Mouse (Mus musculus): ENCODE data around the gene Plekhg6.

Plekhg6 gene

GRCm38 (mm10) chr6:125410551-125410950 is 30.0 kb upstream of the Plekhg6 start:
- no peaks in the 10 kb centered on the region for H3K36me3 ChIP-seq (ENCODE audit: control insufficient read depth, insufficient read depth, low read length, poor library complexity, severe bottlenecking)
- no peak for DNase-seq (ENCODE audit: low read depth, low spot score)
- H3K27me3 ChIP-seq (ENCODE audit: control insufficient read depth, insufficient read depth, low read length, poor library complexity, severe bottlenecking) = no peaks in the 10 kb centered on the region

GRCm38 (mm10) chr6:125407657-125408056 is 27.1 kb upstream of the Plekhg6 start:
- no peaks in the 10 kb centered on the region for H3K27me3 ChIP-seq (ENCODE audit: control insufficient read depth, insufficient read depth, low read length, poor library complexity, severe bottlenecking)
- DNase-seq (ENCODE audit: low read depth, low spot score) = no peak
- no peaks in the 10 kb centered on the region for H3K36me3 ChIP-seq (ENCODE audit: control insufficient read depth, insufficient read depth, low read length, poor library complexity, severe bottlenecking)

- no peak for DNase-seq (ENCODE audit: low read depth, low spot score)
- no peaks in the 10 kb centered on the region for H3K36me3 ChIP-seq (ENCODE audit: control insufficient read depth, insufficient read depth, low read length, poor library complexity, severe bottlenecking)
- no peaks in the 10 kb centered on the region for H3K27me3 ChIP-seq (ENCODE audit: control insufficient read depth, insufficient read depth, low read length, poor library complexity, severe bottlenecking)
These were observed 26.6 kb upstream of the Plekhg6 start for GRCm38 (mm10) chr6:125407224-125407623.

GRCm38 (mm10) chr6:125405461-125406382 is 25.1 kb upstream of the Plekhg6 start:
- H3K27me3 ChIP-seq (ENCODE audit: control insufficient read depth, insufficient read depth, low read length, poor library complexity, severe bottlenecking) = no peaks in the 10 kb centered on the region
- DNase-seq (ENCODE audit: low read depth, low spot score) = no peak
- no peaks in the 10 kb centered on the region for H3K36me3 ChIP-seq (ENCODE audit: control insufficient read depth, insufficient read depth, low read length, poor library complexity, severe bottlenecking)

DNA sequence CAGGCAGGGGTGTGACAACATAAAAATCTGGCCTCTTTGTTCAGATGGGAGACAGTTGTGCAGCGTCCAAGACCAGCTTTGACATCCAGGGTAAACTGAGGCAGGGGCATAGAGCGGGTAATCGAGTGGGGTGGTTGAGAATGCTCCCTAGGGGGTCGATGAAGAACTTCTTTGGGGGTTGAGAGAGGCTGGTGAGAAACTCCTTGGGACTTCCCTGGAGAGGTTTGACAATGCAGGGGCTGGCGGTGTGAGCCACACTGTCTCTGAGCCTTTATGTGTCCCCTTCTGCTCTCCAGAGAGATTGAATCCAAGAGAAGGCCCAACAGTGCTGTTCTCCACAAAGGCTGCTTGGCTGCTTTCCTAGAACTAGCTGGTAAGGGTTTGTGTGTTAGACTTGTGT is 9.3 kb upstream of the Plekhg6 start:
- Histone ChIP-seq H3K36me3 (ENCODE audit: control insufficient read depth, insufficient read depth, low read length, poor library complexity, severe bottlenecking) (no peaks in the 10 kb centered on the region), H3K27me3 (ENCODE audit: control insufficient read depth, insufficient read depth, low read length, poor library complexity, severe bottlenecking) (no peaks in the 10 kb centered on the region; the same call in 1 of the 2 replicates)
- no peak for DNase-seq (ENCODE audit: low read depth, low spot score)

- no peak for DNase-seq (ENCODE audit: low read depth, low spot score)
- no peaks in the 10 kb centered on the region; the same call in 1 of the 2 replicates for H3K27me3 ChIP-seq (ENCODE audit: control insufficient read depth, insufficient read depth, low read length, poor library complexity, severe bottlenecking)
These were observed 5.5 kb upstream of the Plekhg6 start for GRCm38 (mm10) chr6:125386080-125386479.

DNA sequence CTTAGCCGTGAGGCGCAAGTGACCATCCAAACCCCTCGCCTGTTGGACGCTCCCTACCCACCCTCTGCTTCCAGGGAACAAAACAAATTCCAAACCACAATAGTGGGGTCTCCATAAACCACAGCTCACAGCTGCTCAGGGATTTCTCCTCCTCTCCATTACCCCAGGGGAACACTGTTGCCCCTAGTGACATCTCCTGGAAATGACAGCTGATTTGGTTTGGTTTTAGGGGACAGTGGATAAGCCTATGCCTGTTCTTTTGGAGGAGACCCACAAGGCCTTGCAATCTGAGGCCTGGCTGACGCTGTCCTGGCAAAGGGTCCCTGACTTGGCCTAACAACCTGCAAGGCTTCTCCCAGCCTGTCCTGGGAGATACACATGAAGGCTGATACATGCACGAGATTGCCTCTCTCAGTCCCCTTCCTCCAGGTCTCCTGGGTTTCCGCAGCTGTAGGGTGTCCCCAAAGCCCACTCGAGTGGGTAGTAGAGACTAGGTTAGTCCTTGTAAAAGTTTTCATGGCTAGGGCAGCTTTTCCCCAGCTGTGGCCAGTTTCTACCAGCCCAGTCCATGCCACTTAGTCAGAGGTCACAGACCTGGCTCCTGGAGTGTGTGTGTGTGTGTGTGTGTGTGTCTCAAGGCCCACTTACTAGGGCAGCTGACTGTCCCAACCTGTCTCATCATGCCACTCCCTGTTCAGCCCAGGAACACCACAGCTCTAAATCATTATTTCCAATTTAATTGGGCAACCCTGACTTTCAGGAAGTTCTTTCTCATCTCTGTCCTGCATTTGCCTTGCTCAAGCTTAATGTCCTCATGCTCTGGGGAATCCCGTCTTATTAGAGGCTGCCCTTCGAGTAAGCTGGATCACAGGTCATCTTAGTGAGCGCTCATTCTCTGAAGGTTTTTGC is 4.7 kb upstream of the Plekhg6 start:
- H3K27me3 ChIP-seq (ENCODE audit: control insufficient read depth, insufficient read depth, low read length, poor library complexity, severe bottlenecking) = no peaks in the 10 kb centered on the region; the same call in 1 of the 2 replicates
- peak; percentile 15 for DNase-seq (ENCODE audit: low read depth, low spot score)
- no peaks in the 10 kb centered on the region for H3K36me3 ChIP-seq (ENCODE audit: control insufficient read depth, insufficient read depth, low read length, poor library complexity, severe bottlenecking)

More at GRCm38 (mm10) chr6:125386080-125386479, 5.5 kb upstream of the Plekhg6 start:
- no peaks in the 10 kb centered on the region for H3K36me3 ChIP-seq (ENCODE audit: control insufficient read depth, insufficient read depth, low read length, poor library complexity, severe bottlenecking)

- no peak for DNase-seq (ENCODE audit: low read depth, low spot score)
- Histone ChIP-seq H3K27me3 (ENCODE audit: control insufficient read depth, insufficient read depth, low read length, poor library complexity, severe bottlenecking) (peaks cover 2% of the 10 kb centered on the region; the same call in 1 of the 2 replicates), H3K36me3 (ENCODE audit: control insufficient read depth, insufficient read depth, low read length, poor library complexity, severe bottlenecking) (no peaks in the 10 kb centered on the region)
These were observed 1.4 kb upstream of the Plekhg6 start for GRCm38 (mm10) chr6:125382024-125382423.

DNA sequence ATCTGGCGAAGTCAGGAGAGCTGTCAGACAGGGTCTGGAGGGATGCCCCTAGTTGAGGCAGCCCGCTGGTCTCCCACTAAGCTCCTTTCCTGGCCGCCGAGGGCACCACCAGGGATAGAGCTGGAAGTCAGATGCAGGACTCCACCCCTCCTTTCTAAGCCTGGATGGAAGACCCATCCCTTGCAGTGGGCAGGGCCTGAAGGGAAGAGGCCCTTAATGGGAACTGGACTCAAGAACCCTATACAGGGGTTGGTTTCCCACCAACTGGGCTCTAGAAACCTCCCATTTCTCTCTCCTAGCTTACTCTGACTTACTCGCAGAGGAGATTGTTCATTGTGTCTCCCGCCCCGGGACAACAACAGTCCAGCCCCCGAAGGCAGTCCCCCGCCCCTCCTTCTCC is 812 bp downstream of the Plekhg6 start:
- Histone ChIP-seq H3K36me3 (ENCODE audit: control insufficient read depth, insufficient read depth, low read length, poor library complexity, severe bottlenecking) (no peaks in the 10 kb centered on the region), H3K27me3 (ENCODE audit: control insufficient read depth, insufficient read depth, low read length, poor library complexity, severe bottlenecking) (peaks cover 2% of the 10 kb centered on the region; the same call in 1 of the 2 replicates)
- DNase-seq (ENCODE audit: low read depth, low spot score) = no peak

GRCm38 (mm10) chr6:125378621-125379020 is 2.0 kb downstream of the Plekhg6 start:
- no peak for DNase-seq (ENCODE audit: low read depth, low spot score)
- no peaks in the 10 kb centered on the region for H3K36me3 ChIP-seq (ENCODE audit: control insufficient read depth, insufficient read depth, low read length, poor library complexity, severe bottlenecking)
- peaks cover 2% of the 10 kb centered on the region; the same call in 1 of the 2 replicates for H3K27me3 ChIP-seq (ENCODE audit: control insufficient read depth, insufficient read depth, low read length, poor library complexity, severe bottlenecking)

DNA sequence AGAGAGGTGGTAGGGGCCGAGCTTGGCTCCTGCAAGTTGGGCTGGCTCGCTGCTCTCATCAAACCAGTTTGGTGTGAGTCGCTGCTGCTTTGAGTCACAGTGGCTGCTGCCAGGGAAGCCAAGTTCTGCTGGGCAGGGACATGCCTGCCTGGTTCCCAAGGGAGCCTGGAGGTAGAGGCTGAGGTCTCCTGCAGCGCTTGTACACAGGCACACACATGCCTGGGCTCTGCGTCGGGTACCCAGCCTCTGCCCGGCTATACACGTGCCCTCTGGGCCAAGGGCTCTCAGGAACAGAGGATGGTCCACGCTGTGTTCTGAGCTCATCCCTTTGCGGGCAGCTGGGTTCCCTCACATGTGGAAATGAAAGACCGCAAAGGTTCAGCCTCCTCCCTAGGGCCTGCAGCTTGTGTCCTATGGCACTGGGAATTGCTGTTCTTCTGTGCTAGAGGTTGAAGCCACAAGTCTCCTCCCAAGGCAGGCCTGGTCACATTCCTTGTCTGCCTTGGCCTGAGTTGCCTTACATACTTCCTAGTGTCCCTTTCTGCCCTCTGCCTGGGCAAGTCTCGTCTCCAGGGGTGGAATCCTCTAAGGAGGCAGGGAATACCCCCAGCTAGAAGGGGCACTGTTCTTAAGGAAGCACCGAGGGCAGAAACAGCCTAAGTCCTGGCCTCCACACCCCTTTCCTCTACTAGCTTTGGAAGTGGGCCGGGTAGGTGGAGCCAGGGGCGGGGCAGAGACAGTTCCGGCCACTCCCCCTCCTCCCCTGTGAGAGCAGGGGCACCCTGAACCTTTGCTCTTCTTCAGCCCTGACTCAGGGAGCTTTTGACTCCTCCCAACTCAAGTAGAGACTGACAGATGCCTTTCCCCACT is 2.8 kb downstream of the Plekhg6 start:
- no peak for DNase-seq (ENCODE audit: low read depth, low spot score)
- no peaks in the 10 kb centered on the region for H3K36me3 ChIP-seq (ENCODE audit: control insufficient read depth, insufficient read depth, low read length, poor library complexity, severe bottlenecking)
- H3K27me3 ChIP-seq (ENCODE audit: control insufficient read depth, insufficient read depth, low read length, poor library complexity, severe bottlenecking) = peaks cover 2% of the 10 kb centered on the region; the same call in 1 of the 2 replicates

DNA sequence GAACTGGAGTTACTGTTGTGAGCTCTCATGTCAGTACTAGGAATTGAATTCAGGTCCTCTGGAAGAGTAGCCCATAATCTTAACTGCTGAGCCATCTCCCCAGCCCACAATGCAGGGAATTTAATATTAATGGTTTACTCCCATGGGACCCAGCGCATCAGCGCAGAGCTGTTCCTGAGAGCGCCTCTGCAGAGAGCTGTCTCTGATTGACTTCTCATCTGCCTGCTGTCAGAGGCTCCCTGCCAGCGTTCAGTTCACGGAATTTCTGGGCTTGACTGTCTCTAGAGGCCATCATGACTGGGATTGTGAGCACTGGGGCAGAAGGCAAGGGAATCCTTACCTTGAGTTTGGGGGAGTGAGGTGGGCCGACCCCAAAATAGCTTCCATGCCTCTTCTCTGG is 3.6 kb downstream of the Plekhg6 start:
- Histone ChIP-seq H3K36me3 (ENCODE audit: control insufficient read depth, insufficient read depth, low read length, poor library complexity, severe bottlenecking) (no peaks in the 10 kb centered on the region), H3K27me3 (ENCODE audit: control insufficient read depth, insufficient read depth, low read length, poor library complexity, severe bottlenecking) (peaks cover 2% of the 10 kb centered on the region; the same call in 1 of the 2 replicates)
- DNase-seq (ENCODE audit: low read depth, low spot score) = no peak

- DNase-seq (ENCODE audit: low read depth, low spot score) = peak; percentile 59
- H3K36me3 ChIP-seq (ENCODE audit: control insufficient read depth, insufficient read depth, low read length, poor library complexity, severe bottlenecking) = no peaks in the 10 kb centered on the region
- peaks cover 4% of the 10 kb centered on the region for H3K27me3 ChIP-seq (ENCODE audit: control insufficient read depth, insufficient read depth, low read length, poor library complexity, severe bottlenecking)
These were observed 12.7 kb downstream of the Plekhg6 start for GRCm38 (mm10) chr6:125367758-125368371.

DNA sequence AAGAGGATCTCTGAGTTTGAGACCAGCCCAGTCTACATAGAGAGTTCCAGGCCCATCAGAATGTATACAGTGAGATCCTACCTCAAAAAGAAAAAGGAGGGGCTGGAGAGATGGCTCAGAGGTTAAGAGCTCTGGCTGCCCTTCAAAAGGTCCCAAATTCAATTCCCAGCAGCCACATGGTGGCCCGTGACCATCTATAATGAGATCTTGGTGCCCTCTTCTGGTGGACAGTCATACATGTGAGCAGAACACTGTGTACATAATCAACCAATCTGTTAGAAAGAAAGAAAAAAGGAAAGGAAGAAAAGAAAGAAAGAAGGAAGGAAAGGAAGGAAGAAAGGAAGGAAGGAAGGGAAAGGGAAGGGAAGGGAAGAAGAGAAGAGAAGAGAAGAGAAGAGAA is 14.5 kb downstream of the Plekhg6 start:
- Histone ChIP-seq H3K36me3 (ENCODE audit: control insufficient read depth, insufficient read depth, low read length, poor library complexity, severe bottlenecking) (no peaks in the 10 kb centered on the region), H3K27me3 (ENCODE audit: control insufficient read depth, insufficient read depth, low read length, poor library complexity, severe bottlenecking) (peaks cover 4% of the 10 kb centered on the region)
- no peak for DNase-seq (ENCODE audit: low read depth, low spot score)

Data from splenic B cell, adult 2 months (primary cell).